Mouse (Mus musculus): ENCODE data around the gene Rara.

Gene Rara

DNA sequence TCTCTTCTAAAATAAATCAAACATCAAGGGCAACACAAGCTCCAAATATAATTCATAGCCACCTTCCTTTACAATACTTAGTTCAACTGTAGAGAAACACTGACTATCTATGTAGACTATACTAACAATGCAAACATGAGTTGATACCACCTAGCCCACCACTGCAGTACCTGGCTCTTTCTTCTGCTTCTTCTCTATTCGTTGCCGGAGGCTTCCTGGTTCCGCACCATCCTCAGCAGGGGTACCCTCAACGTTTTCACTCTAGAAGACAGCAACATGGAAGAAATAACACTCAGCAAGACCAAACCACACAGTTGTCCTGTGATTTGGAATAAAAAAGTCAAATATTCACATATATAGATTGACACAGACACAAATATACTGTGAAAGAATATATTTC lies 70.0 kb downstream of the Rara start:
- no peak for DNase-seq (ENCODE audit: low spot score in 2 of 2)

DNA sequence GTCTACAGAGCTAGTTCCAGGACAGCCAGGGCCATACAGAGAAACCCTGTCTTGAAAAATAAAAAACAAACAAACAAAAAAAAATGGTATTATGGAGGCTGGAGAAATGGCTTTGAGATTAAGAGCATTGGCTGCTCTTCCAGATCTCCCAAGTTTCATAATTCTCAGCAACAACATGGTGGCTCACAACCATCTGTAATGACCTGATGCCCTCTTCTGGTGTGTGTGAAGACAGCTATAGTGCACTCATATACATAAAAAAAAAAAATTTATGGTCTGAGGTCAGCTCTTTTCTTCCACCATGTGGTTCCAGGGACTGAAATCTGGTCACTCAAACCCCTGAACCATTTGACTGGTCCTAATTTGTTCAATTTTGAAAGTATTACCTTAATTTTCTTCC lies 71.2 kb downstream of the Rara start:
- DNase-seq (ENCODE audit: low spot score in 2 of 2) = no peak

- DNase-seq (ENCODE audit: low spot score in 2 of 2) = no peak
Measured at GRCm38 (mm10) chr11:98999243-98999642, 71.6 kb downstream of the Rara start.

DNA sequence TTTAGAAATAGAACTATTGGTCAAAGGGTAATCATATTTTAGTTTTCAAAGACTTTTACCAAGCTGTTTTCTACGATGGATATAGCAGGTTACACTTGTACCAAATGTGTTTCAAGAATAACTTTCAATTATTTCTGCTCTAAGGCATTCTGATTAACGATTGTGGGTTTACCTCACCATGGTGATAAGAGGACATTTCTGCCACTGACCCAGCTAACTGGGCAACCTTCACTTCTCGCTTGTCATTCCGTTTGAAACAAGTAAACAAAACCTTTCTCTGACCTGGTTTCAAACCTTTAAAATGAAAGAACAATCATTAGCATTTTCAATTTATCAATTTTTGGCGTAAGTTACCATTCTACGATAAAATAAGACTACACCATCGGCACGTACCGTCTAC lies 79.2 kb downstream of the Rara start:
- DNase-seq (ENCODE audit: low spot score in 2 of 2) = no peak

DNA sequence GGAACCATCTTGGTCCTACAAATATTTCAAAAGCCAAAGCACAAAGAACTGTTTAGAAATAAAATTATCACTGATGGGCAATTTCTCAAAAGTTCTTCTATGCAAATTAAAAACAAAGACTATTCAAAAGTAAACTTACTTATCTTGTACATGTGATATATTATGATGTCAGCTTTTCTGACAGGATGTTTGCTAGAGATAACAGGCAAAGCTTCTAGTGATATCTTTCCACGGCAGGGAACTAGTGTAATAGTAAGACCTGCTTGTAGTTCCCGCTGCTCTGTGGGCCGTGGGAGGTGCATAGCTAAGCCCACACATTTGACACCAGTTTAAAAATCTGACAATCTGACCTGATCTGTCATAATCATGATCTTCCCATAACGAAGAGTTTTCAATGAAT lies 82.5 kb downstream of the Rara start:
- no peak for DNase-seq (ENCODE audit: low spot score in 2 of 2)

DNA sequence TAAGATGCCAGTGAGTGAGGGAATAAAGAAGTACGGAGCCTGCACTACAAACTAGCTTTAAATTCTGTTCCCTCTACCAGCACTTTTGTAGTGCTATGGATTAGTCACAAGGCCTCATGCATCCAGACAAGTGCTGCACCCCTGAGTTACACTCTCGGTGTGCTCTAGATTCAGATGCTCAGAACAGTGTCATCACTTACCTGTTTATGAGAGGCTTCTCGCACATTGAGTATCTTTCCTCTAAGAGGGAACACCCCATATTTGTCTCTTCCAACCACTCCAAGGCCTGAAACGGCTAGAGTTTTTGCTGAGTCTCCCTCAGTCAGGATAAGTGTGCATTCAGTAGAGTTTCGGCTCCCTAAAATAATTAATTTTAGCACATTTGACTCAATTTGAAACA lies 83.1 kb downstream of the Rara start:
- no peak for DNase-seq (ENCODE audit: low spot score in 2 of 2)

GRCm38 (mm10) chr11:99013856-99014255 lies 86.2 kb downstream of the Rara start:
- no peak for DNase-seq (ENCODE audit: low spot score in 2 of 2)

DNA sequence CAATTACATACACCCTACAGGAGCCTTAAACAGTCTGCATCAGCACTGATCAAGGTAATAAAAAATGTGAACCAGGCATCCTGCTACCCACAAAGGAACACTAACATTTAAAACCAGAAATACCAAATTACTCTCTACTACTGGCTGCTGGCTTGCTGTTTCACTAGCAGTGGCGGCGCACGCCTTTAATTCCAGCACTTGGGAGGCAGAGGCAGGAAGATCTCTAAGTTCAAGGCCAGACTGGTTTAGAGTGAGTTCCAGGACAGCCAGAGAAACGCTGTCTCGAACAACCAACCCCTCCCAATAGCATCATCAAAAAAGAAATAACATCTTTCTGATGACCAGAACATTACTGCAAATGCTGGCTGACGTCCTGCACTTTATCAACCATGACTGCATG lies 92.2 kb downstream of the Rara start:
- DNase-seq (ENCODE audit: low spot score in 2 of 2) = no peak

GRCm38 (mm10) chr11:99022384-99022933 lies 94.8 kb downstream of the Rara start:
- no peak for DNase-seq (ENCODE audit: low spot score in 2 of 2)

GRCm38 (mm10) chr11:99023094-99023493 lies 95.5 kb downstream of the Rara start:
- no peak for DNase-seq (ENCODE audit: low spot score in 2 of 2)

DNA sequence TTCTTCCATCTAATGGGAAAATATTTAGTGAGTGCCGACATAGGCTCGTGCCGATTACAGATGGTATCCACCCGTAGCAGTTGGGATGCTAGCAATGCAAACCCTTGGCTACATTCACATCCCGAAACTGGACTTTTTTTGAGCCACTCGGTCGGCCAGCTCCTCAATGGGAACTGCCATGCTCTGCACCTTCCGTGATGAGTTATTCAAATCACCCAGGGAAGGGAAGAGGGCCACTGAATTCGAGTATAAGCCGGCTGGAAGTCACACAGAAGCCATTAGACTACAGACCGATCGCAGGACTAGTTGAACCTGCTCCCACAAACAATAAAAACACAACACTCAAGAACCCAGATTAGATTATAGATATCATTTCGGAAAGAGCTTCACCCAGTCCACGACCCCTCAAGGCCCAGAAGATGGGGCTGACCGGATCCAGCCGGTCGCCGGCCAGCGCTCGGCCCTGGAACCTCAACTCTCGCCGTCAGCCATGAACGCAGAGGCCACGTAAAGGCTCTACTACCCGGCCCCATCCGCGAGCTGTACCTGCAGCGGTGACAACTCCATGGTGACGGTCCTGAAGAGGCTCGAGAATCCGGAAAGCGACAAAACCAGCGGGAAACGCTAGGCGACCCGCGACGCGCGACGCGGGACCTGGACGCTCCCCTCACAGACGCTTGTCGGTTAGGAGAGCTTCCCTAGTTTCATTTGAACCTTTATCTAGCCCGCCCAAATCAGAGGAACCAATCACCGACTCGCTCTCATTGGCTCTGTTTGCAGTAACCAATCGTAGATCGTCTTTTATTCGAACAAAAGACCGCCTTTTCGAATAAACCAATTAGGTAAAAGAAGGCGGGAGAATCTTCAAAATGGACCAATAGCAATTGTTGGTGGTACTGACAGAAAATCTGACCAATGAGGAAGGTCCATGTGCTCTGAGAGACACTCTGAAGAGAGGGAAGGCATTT lies 96.2 kb downstream of the Rara start, which contains the start of gene Top2a:
TSS of gene Top2a (minus strand) at position 690 of the 968 bp plus-strand sequence.
- DNase-seq (ENCODE audit: low spot score in 2 of 2) = peak; percentile 83 to 98
